Mouse (Mus musculus) liver, adult 2 months (tissue): Measurements from ENCODE around the gene Evi5.

ENCODE experiments used
- CTCF ChIP-seq: fragments of 200-500 bp; IDR thresholded peaks from 2 replicates; pipeline ENCODE4 v1.5.1; 2011; ENCODE audit warnings: low read depth, low read length, control low read depth
- POLR2A ChIP-seq: fragments of 200-500 bp; IDR thresholded peaks from 2 replicates; pipeline ENCODE4 v1.6.1; 2011; ENCODE audit warnings: low read length, control low read depth; ENCODE audit not compliant: insufficient read depth; ENCODE audit errors: extremely low read depth

- TF ChIP-seq POLR2A (no peak), CTCF (no peak)
Measured at GRCm38 (mm10) chr5:107698888-107699287, 176.0 kb downstream of the Evi5 start.
